Mouse (Mus musculus): ENCODE measurements around the gene Nav2. TPM values are rescaled to one million over a fixed set of nuclear protein-coding genes. Genes with fewer than 3 reads are reported as not detected.
A peak's percentile ranks its signal among the peaks of the same experiment; 100 is the strongest.

Gene Nav2
- polyA plus RNA-seq, 1 experiment from 2014 or later: 22.2 TPM

- Histone ChIP-seq H3K4me2 (replicated peaks) (no peak overlapping the region), H3K4me1 (replicated peaks) (peaks cover 38% of the 10 kb centered on the region), H3K27ac (peak overlapping the region; percentile 46; the same call in 1 of the 2 replicates), H3K27me3 (0 out of 2 replicates have a peak, but pooled peaks cover 4% of the 10 kb centered on the region), H3K9ac (replicated peaks) (no peak overlapping the region), H3K9me3 (no peaks in the 10 kb centered on the region), H3K4me3 (replicated peaks) (no peak overlapping the region), H3K36me3 (peaks cover 19% of the 10 kb centered on the region; the same call in 1 of the 2 replicates)
- WGBS: 76% methylated on average over 6 of the region's 6 CpGs
- no peak for ATAC-seq
Observed at GRCm38 (mm10) chr7:49494654-49495053, 586.1 kb downstream of the Nav2 start.

- WGBS: 9% methylated on average over 11 of the region's 11 CpGs
Observed at GRCm38 (mm10) chr7:49496111-49496510, 587.6 kb downstream of the Nav2 start.

GRCm38 (mm10) chr7:49496766-49497425 lies 588.4 kb downstream of the Nav2 start:
- WGBS: 37% methylated on average over 13 of the region's 13 CpGs
- no peaks in the 10 kb centered on the region for H3K27me3 ChIP-seq
- H3K4me2 ChIP-seq (replicated peaks): no peak overlapping the region
- H3K4me3 ChIP-seq (replicated peaks): no peak overlapping the region
- H3K36me3 ChIP-seq: peaks cover 13% of the 10 kb centered on the region
- peak; percentile 44; the same call in 1 of the 2 replicates for ATAC-seq
- H3K9ac ChIP-seq (replicated peaks): no peak overlapping the region
- H3K4me1 ChIP-seq (replicated peaks): peaks cover 28% of the 10 kb centered on the region
- peak overlapping the region; percentile 46 for H3K27ac ChIP-seq
- H3K9me3 ChIP-seq: no peaks in the 10 kb centered on the region

More at GRCm38 (mm10) chr7:49496111-49496510, 587.6 kb downstream of the Nav2 start:
- no peaks in the 10 kb centered on the region for H3K9me3 ChIP-seq
- ATAC-seq: peak; percentile 78
- 0 out of 2 replicates have a peak, but pooled peaks cover 3% of the 10 kb centered on the region for H3K27me3 ChIP-seq
- H3K27ac ChIP-seq: peak overlapping the region; percentile 46
- H3K36me3 ChIP-seq: peaks cover 19% of the 10 kb centered on the region
- peak overlapping the region; percentile 39 for H3K9ac ChIP-seq (replicated peaks)
- no peak overlapping the region for H3K4me3 ChIP-seq (replicated peaks)
- H3K4me1 ChIP-seq (replicated peaks): peaks cover 30% of the 10 kb centered on the region
- H3K4me2 ChIP-seq (replicated peaks): no peak overlapping the region

- ATAC-seq: no peak
- Histone ChIP-seq H3K4me2 (replicated peaks) (no peak overlapping the region), H3K4me1 (replicated peaks) (peaks cover 28% of the 10 kb centered on the region), H3K9me3 (no peaks in the 10 kb centered on the region), H3K27ac (peak overlapping the region; percentile 46; the same call in 1 of the 2 replicates), H3K36me3 (peaks cover 9% of the 10 kb centered on the region), H3K4me3 (replicated peaks) (no peak overlapping the region), H3K27me3 (no peaks in the 10 kb centered on the region), H3K9ac (replicated peaks) (no peak overlapping the region)
- 61% methylated on average over 4 of the region's 4 CpGs for WGBS
Observed at GRCm38 (mm10) chr7:49497426-49497892, 588.9 kb downstream of the Nav2 start.

GRCm38 (mm10) chr7:49499598-49499997 lies 591.1 kb downstream of the Nav2 start:
- 90% methylated on average over 6 of the region's 6 CpGs for WGBS
- Histone ChIP-seq H3K4me1 (replicated peaks) (peaks cover 38% of the 10 kb centered on the region), H3K36me3 (no peaks in the 10 kb centered on the region; the same call in 1 of the 2 replicates), H3K4me3 (replicated peaks) (no peak overlapping the region), H3K9ac (replicated peaks) (no peak overlapping the region), H3K9me3 (no peaks in the 10 kb centered on the region), H3K4me2 (replicated peaks) (no peak overlapping the region), H3K27me3 (no peaks in the 10 kb centered on the region), H3K27ac (no peak overlapping the region)
- ATAC-seq: no peak

GRCm38 (mm10) chr7:49500916-49501315 lies 592.4 kb downstream of the Nav2 start:
- H3K4me3 ChIP-seq (replicated peaks): no peak overlapping the region
- peaks cover 36% of the 10 kb centered on the region for H3K4me1 ChIP-seq (replicated peaks)
- H3K27ac ChIP-seq: no peak overlapping the region
- no peaks in the 10 kb centered on the region for H3K27me3 ChIP-seq
- H3K4me2 ChIP-seq (replicated peaks): no peak overlapping the region
- no peaks in the 10 kb centered on the region for H3K9me3 ChIP-seq
- no peak overlapping the region for H3K9ac ChIP-seq (replicated peaks)
- ATAC-seq: no peak
- 97% methylated on average over 5 of the region's 5 CpGs for WGBS
- no peaks in the 10 kb centered on the region; the same call in 1 of the 2 replicates for H3K36me3 ChIP-seq

GRCm38 (mm10) chr7:49503419-49503818 lies 594.9 kb downstream of the Nav2 start:
- H3K9me3 ChIP-seq: 0 out of 2 replicates have a peak, but pooled peaks cover 2% of the 10 kb centered on the region
- ATAC-seq: no peak
- H3K9ac ChIP-seq (replicated peaks): no peak overlapping the region
- no peak overlapping the region for H3K27ac ChIP-seq
- no peak overlapping the region for H3K4me3 ChIP-seq (replicated peaks)
- WGBS: 63% methylated on average over 8 of the region's 8 CpGs
- H3K4me1 ChIP-seq (replicated peaks): peaks cover 19% of the 10 kb centered on the region
- no peaks in the 10 kb centered on the region; the same call in 1 of the 2 replicates for H3K36me3 ChIP-seq
- no peak overlapping the region for H3K4me2 ChIP-seq (replicated peaks)
- no peaks in the 10 kb centered on the region for H3K27me3 ChIP-seq

GRCm38 (mm10) chr7:49503881-49504280 lies 595.4 kb downstream of the Nav2 start:
- Histone ChIP-seq H3K4me3 (replicated peaks) (no peak overlapping the region), H3K36me3 (no peaks in the 10 kb centered on the region; the same call in 1 of the 2 replicates), H3K4me2 (replicated peaks) (no peak overlapping the region), H3K27me3 (no peaks in the 10 kb centered on the region), H3K9me3 (0 out of 2 replicates have a peak, but pooled peaks cover 2% of the 10 kb centered on the region), H3K9ac (replicated peaks) (no peak overlapping the region), H3K4me1 (replicated peaks) (peaks cover 19% of the 10 kb centered on the region), H3K27ac (no peak overlapping the region)
- WGBS: 43% methylated on average over 2 of the region's 2 CpGs
- peak; percentile 31 for ATAC-seq

- Histone ChIP-seq H3K9me3 (0 out of 2 replicates have a peak, but pooled peaks cover 2% of the 10 kb centered on the region), H3K4me2 (replicated peaks) (no peak overlapping the region), H3K36me3 (no peaks in the 10 kb centered on the region; the same call in 1 of the 2 replicates), H3K9ac (replicated peaks) (0 out of 2 replicates have a peak overlapping the region, but pooled peaks have one; percentile 19), H3K4me1 (replicated peaks) (peaks cover 19% of the 10 kb centered on the region), H3K4me3 (replicated peaks) (no peak overlapping the region), H3K27me3 (no peaks in the 10 kb centered on the region), H3K27ac (peak overlapping the region; percentile 62; the same call in 1 of the 2 replicates)
- ATAC-seq: peak; percentile 40
- WGBS: 3% methylated on average over 3 of the region's 3 CpGs
Observed at GRCm38 (mm10) chr7:49504297-49504696, 595.8 kb downstream of the Nav2 start.

GRCm38 (mm10) chr7:49505024-49505423 lies 596.5 kb downstream of the Nav2 start:
- no peak overlapping the region for H3K4me2 ChIP-seq (replicated peaks)
- 13% methylated on average over 2 of the region's 3 CpGs for whole genome bisulfite sequencing
- ATAC-seq: 0 out of 2 replicates have a peak, but pooled peaks have one; percentile 13
- H3K4me3 ChIP-seq (replicated peaks): no peak overlapping the region
- no peak overlapping the region for H3K27ac ChIP-seq
- H3K36me3 ChIP-seq: no peaks in the 10 kb centered on the region; the same call in 1 of the 2 replicates
- no peak overlapping the region for H3K9ac ChIP-seq (replicated peaks)
- H3K9me3 ChIP-seq: 0 out of 2 replicates have a peak, but pooled peaks cover 2% of the 10 kb centered on the region
- peaks cover 19% of the 10 kb centered on the region for H3K4me1 ChIP-seq (replicated peaks)
- no peaks in the 10 kb centered on the region for H3K27me3 ChIP-seq

GRCm38 (mm10) chr7:49506085-49506820 lies 597.7 kb downstream of the Nav2 start:
- Histone ChIP-seq H3K9me3 (0 out of 2 replicates have a peak, but pooled peaks cover 2% of the 10 kb centered on the region), H3K4me1 (replicated peaks) (peaks cover 19% of the 10 kb centered on the region), H3K9ac (replicated peaks) (no peak overlapping the region), H3K36me3 (no peaks in the 10 kb centered on the region), H3K27ac (no peak overlapping the region), H3K27me3 (no peaks in the 10 kb centered on the region), H3K4me2 (replicated peaks) (no peak overlapping the region), H3K4me3 (replicated peaks) (no peak overlapping the region)
- no peak for ATAC-seq
- 75% methylated on average over 12 of the region's 12 CpGs for WGBS

All from midbrain, embryonic 13.5 days (tissue).